Mouse (Mus musculus) spleen, adult 2 months (tissue): Measurements from ENCODE around the gene Pepd.

ENCODE experiments used
- CTCF ChIP-seq: fragments of 200-500 bp; IDR thresholded peaks from 2 replicates; pipeline ENCODE4 v1.5.1; 2011; ENCODE audit warnings: mild to moderate bottlenecking, inconsistent platforms; ENCODE audit not compliant: insufficient read depth, insufficient read length, insufficient replicate concordance; ENCODE audit errors: extremely low read depth
- POLR2A ChIP-seq: fragments of 200-500 bp; IDR thresholded peaks from 2 replicates; pipeline ENCODE4 v1.6.1; 2011; ENCODE audit warnings: low read depth, low read length, inconsistent platforms

GRCm38 (mm10) chr7:35053161-35053560 lies 141.0 kb downstream of the Pepd start:
- TF ChIP-seq POLR2A = no peak
- TF ChIP-seq CTCF = no peak
